Mouse (Mus musculus) urinary bladder, postnatal 36 days (tissue): ENCODE measurements at regions not wholly inside any gene's neighbourhood (a gene's known extent, or its start where the extent isn't known, plus 50 kb on each side); places are given as distances from the start of the nearest gene placed in this dataset.

Experiments used
- DNase-seq, 2 experiments: peaks; one replicate each; pipeline ENCODE4 v3.0.0; 2022; ENCODE audit warnings: low spot score in 2 of 2, mixed read lengths in 1 of 2

GRCm38 (mm10) chr15:86566111-86566510 lies 351.9 kb downstream of the Tbc1d22a start:
- DNase-seq, result no peak

GRCm38 (mm10) chr15:86574311-86574710 lies 360.1 kb downstream of the Tbc1d22a start:
- no peak for DNase-seq

DNA sequence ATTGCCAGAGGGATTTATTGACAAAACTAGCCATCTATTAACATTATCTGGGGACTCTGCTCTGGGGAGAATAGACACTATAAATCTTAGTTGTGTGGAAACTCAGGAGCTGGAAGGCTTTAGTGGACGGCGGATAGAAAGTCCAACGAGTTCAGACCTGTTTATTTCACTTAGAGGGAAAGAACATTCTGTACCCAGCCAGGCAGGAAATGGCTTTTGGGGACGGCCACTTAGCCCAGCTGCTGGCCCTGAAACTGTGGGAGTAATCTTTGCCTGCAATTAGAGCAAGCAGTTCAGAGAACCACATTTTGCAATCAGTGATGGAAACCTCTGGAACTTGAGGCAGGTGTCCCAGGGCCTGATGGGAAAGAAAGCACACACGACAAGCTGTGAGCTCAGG lies 362.4 kb downstream of the Tbc1d22a start:
- DNase-seq, result no peak

DNA sequence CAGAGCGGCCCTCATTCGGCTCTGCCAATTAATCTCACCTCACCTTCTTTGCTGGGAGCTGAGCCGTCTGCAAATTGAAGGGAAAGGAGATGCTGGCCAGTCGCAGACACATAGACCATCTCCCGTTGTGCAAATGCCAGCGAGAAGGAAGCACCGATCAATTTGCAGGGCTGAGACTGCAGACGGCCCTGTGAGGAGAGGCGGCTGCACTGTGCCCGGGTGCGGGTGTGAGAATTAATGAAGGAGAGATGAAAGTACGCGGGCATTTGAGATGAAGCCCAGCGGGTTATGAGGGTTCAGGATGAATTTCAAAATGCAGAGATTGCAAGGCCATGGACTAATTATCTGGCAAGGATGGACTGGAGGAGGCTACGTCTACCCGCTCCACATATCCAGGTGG lies 364.4 kb downstream of the Tbc1d22a start:
- no peak for DNase-seq

DNA sequence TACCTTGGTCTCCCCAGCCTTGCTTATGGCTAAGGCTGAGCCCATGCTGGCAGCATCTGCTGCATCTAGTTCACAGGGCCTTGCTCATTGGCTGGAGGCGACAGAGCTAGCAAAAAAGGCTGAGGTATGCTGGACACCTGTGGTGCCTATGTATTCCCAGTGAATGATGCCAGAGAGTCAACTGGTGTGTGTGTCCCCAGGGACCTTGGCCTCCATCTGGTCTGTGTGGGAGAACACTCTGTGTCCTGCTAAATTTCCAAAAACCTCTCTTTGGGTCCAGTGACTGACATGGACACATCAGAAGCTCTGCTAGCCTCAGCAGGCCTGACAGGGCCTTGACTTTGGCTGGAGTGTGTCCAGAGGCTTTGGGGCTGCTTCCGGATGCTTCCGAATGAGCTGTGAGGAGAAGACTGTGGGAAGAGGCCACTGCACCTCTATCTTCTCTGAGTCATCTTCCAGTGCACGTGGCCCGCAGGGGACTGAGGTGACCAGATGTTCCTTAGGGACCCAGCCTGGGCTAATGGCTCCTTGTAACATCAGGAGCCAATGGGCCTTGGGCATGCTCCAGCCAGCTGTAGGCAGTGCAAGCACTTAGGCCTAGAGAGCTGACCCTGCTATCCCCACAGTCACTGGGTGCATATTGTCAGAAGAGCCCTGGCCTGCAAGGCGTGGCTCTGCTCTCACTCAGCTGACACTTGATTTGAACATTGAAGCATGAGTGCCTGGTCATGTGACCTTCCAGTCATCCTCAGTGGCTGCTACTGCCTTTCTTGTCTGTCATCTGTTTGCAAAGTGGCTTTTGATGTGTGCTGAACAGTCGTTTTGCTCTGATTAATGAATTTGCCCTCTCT lies 368.2 kb downstream of the Tbc1d22a start:
- DNase-seq, result no peak

DNA sequence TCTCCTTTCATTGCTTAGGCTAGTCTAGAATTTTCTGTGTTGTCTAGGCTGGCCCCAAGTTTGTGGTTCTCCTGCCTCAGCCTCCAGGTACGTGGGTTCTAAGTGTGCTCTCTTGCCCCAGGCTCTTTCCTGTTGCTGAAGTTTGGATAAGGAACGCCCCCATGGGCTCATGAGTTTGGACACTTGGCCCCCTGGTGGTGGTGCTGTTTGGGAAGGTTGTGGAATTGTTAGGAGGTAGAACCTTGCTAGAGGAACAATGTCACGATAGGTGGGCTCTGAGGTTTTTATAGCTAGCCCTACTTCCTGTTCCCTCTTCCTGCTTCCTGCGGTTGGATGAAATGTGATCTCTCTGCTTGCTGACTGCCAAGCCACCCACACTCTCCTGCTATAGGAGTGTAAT lies 371.5 kb downstream of the Tbc1d22a start:
- no peak for DNase-seq

DNA sequence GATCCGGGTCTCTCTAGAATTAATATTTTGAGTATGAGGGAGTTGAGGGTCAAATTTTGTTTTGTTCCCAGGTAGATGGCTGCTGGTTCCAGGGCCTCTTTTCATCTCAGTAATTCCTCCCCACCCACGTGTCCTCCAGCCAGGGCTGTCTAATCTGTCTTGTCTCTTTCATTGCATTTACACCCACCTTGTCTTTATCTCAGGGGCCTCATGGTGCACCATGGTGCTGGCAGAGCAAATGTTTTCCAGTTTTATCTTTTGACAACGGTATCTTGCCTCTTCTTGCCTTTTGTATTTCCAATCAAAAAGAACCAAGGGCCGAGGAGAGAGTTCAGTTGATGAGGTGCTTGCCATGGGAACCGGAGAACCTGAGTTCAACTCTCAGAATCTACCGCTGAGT lies 372.9 kb downstream of the Tbc1d22a start:
- DNase-seq, result no peak

GRCm38 (mm10) chr15:86590033-86590432 lies 375.8 kb downstream of the Tbc1d22a start:
- no peak for DNase-seq

DNA sequence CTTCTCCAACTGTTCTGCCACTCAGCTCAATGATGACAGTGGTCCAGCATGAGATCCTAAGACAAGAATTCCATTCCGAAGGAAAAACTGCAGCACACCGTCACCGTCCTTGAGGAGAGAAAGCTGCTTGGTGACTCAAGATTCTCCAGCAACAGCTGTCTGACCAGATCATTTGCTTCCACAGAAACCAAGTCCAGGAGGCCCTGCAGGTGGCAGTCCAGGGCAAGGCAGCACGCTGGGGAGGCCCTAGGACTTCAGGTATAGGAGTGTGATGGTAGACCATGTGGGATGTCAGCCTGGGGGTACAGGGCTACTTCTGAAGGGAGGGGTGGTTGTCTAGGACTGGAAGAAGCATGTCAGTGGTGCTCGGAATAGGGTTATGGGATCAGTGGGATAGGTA lies 376.6 kb downstream of the Tbc1d22a start:
- DNase-seq, result no peak

- no peak for DNase-seq
These were observed 379.1 kb downstream of the Tbc1d22a start for GRCm38 (mm10) chr15:86593404-86593803.

DNA sequence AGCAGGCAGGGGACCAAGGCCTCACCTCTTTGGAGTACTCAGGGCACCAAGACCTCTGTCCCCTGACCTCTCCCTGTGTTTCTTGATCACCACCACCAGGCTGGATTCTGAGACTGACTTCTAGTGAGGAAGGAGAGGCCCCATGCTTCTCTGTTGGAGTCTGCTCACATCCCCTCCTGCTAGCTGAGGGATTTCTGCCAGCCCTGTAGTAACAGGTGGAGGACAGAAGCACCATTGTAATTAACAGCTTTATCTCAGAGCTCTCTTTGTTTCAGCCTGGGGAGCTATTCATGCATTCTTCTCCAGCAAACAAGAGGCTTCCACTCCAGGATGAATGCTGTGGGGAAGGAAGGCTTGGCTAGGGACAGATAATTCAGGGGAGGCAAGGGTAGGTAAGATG lies 392.2 kb downstream of the Tbc1d22a start:
- no peak for DNase-seq

GRCm38 (mm10) chr15:86609692-86610091 lies 395.4 kb downstream of the Tbc1d22a start:
- DNase-seq, result no peak

DNA sequence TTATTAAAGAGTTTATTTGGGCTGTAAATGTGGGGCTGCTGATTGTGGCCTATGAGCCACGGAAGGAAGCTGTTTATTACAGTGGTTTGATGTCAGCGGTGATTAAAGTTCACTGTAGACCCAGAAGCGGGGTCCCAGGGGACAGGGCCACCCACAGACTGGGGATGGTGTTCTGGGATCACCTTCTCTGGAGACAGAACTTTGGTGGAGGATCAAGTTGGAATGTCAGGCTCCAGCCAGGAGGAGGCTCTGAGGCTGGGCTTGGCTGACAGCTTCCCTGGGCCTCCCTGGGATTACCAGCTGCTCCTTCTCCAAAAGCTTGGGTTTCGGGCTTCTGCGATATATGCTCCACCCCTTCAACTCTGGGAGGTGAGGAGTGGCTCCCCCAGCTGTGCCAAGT lies 417.1 kb downstream of the Tbc1d22a start:
- no peak for DNase-seq

- DNase-seq, result no peak
These were observed 431.0 kb downstream of the Tbc1d22a start for GRCm38 (mm10) chr15:86645244-86645643.

GRCm38 (mm10) chr15:86648131-86648530 lies 433.9 kb downstream of the Tbc1d22a start:
- no peak for DNase-seq

DNA sequence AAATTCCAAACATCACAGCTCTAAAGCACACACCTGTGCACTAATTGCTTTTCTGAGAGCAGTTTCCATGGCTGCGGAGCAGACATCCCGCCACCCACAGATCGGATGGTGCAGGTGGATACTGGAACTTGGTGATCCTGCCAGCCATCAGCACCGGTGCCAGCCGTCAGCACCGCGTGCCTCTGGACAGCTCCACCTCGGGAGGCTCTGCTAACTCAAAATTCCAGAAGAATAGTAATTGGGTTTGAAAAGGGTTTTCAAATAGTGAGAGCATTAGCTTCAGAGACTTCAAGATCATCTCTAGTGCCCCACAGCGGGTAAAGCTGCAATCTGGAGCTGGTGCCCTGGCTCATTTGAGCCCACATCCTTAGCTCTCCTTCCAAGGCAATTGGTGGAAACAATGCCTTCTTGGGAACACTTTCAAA lies 458.8 kb downstream of the Tbc1d22a start:
- no peak for DNase-seq

DNA sequence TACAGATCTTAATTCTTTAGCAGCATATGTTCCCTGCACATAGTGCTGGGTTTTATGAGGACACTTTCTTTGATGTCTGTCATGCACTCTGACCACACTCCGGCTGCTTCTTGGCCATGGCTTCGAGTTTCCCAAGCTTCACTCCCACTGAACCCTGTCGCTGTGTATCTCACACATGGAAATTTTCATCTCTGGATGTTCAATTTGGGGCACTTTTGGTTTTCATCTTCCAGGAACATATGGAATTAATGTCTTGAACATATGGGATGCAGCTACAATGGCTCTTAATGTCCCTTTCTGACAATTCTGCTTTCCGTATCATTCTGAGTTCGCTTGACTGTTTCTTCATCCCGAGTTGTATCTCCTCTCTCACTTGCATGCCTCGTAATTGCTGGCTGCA lies 462.8 kb downstream of the Tbc1d22a start:
- DNase-seq, result no peak

DNA sequence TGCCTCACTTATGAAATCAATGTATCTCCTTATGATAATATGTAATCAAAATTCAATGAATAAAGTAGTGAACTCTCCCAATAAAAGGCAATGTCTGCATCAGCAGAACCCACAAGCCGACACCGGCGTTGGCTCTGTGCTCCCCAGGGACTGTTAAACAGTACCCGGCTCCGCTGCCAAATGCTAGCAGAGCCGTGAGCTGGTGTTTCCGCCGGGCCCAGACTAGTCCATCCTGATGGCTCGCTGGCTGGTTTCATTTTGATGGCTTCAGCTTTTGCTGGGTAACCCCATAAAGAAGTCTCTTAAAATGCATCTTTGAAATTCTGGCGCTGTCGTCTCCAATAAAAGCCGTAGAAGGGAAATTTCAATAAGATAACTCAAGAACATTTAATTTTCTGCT lies 468.8 kb downstream of the Tbc1d22a start:
- DNase-seq, result no peak

DNA sequence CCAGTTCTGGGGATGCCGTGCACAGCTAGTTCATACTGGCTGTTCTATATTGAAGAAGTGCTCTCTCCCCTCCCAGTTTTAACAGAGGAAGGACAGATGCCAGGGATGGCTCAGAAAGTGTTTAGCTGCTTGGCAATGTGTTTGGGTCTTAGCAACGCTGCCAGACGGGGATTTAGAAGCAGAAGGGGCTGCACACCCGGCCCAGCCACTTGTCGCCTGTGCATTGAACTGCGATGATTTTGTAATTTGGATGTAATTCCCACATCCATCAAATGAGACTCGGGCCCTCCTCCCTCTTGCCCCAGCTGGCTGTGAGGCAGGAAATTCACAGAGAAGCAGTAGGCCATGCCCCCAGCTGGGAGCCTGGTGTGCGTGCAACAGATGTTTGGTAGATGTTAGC lies 475.4 kb downstream of the Tbc1d22a start:
- no peak for DNase-seq

GRCm38 (mm10) chr15:86696806-86697205 lies 482.5 kb downstream of the Tbc1d22a start:
- no peak for DNase-seq

DNA sequence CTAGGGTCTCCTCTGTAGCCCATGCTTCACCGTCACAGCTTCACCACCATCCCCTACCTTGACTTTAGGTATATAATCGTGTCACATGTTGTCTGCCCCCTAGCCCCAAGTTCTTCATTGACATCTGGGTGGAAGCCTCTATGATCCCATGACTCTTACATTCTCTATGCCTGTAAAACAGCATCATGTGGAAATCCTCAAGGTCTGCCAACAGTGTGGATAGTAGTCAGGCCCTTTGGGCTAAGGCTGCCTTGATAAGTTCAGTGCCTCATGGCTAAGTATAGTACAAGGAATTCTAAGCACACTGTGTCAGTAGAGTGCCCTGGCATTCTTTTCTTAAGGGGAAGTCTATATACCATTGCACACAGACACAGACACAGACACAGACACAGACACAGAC lies 496.2 kb downstream of the Tbc1d22a start:
- no peak for DNase-seq

- DNase-seq, result no peak
These were observed 504.1 kb downstream of the Tbc1d22a start for GRCm38 (mm10) chr15:86718376-86718775.

- DNase-seq, result no peak
These were observed 504.8 kb downstream of the Tbc1d22a start for GRCm38 (mm10) chr15:86719088-86719487.

DNA sequence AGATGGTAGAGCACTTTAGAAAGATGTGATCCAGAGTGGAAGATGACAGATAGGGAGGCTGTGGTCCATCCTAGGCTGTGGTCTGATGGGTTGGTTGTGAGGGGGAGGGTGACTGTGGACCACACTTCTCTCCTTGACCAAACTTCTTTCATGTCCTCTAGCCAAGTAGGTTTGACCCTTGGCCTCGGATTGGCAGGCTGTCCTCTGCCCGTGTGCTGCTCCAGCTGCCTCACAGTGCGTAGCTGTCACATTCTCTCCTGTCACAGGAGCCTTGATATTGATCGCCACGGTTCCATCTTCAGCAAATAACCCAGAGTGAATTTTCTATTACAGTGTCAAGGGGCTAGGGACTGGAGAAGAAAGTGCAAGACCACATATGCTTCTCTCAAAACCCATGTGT lies 506.9 kb downstream of the Tbc1d22a start:
- DNase-seq, result no peak
